Mouse (Mus musculus) stomach, postnatal 0 days (tissue): ENCODE measurements at regions not wholly inside any gene's neighbourhood (a gene's known extent, or its start where the extent isn't known, plus 50 kb on each side); places are given as distances from the start of the nearest gene placed in this dataset.

ENCODE experiments used
- ATAC-seq: fragments of 200-750 bp; cut with Nextera tagmentation; 2 replicates; pipeline ENCODE4 v1.8.0; 2017; ENCODE audit not compliant: low FRiP score, low TSS enrichment
- DNase-seq: peaks from one replicate; pipeline ENCODE4 v3.0.0-alpha.2; 2016; ENCODE audit warnings: low spot score
- H3K27ac ChIP-seq: fragments of 300-500 bp; sonication (generic); replicated peaks from 2 replicates; pipeline ENCODE4 v1.5.1; 2014; ENCODE audit warnings: mild to moderate bottlenecking, control low read depth
- H3K27me3 ChIP-seq: fragments of 300-500 bp; sonication (generic); 2 replicates; pipeline ENCODE4 v1.6.1; 2014; ENCODE audit warnings: low read length; ENCODE audit not compliant: control insufficient read depth, insufficient read depth
- H3K36me3 ChIP-seq: fragments of 300-500 bp; sonication (generic); 2 replicates; pipeline ENCODE4 v1.6.1; 2014; ENCODE audit warnings: low read length, mixed read lengths; ENCODE audit not compliant: control insufficient read depth, insufficient read depth
- H3K4me1 ChIP-seq: fragments of 300-500 bp; sonication (generic); replicated peaks from 2 replicates; pipeline ENCODE4 v1.6.1; 2014; ENCODE audit warnings: antibody characterized with exemption; ENCODE audit not compliant: control insufficient read depth, insufficient read depth
- H3K4me2 ChIP-seq: fragments of 300-500 bp; sonication (generic); replicated peaks from 2 replicates; pipeline ENCODE4 v1.6.1; 2014; ENCODE audit warnings: low read depth, mild to moderate bottlenecking, control low read depth, moderate library complexity
- H3K4me3 ChIP-seq: fragments of 300-500 bp; sonication (generic); 2 replicates; pipeline ENCODE4 v1.5.1; 2014; ENCODE audit warnings: low read depth, low read length, control low read depth
- H3K9ac ChIP-seq: fragments of 300-500 bp; sonication (generic); 2 replicates; pipeline ENCODE4 v1.6.1; 2014; ENCODE audit warnings: mild to moderate bottlenecking, low read length, control low read depth, mixed read lengths
- H3K9me3 ChIP-seq: fragments of 300-500 bp; sonication (generic); 2 replicates; pipeline ENCODE4 v1.6.1; 2016; ENCODE audit warnings: low read length; ENCODE audit not compliant: control insufficient read depth
- CTCF ChIP-seq: IDR thresholded peaks from 2 replicates; pipeline ENCODE4 v1.5.1; 2016; ENCODE audit warnings: antibody characterized with exemption, low read depth, mild to moderate bottlenecking, moderate library complexity
- EP300 ChIP-seq: optimal IDR thresholded peaks from 2 replicates; pipeline ENCODE3; 2016; ENCODE audit warnings: antibody characterized with exemption
- WGBS: fragments of 180-500 bp; shearing (Covaris S2); extraction: QIAGEN DNeasy Blood & Tissue Kit; methylation state at CpG from one replicate; pipeline ENCODE4 v1.1.7; 2014; 5-methylcytosine and 5-hydroxymethylcytosine counted together

DNA sequence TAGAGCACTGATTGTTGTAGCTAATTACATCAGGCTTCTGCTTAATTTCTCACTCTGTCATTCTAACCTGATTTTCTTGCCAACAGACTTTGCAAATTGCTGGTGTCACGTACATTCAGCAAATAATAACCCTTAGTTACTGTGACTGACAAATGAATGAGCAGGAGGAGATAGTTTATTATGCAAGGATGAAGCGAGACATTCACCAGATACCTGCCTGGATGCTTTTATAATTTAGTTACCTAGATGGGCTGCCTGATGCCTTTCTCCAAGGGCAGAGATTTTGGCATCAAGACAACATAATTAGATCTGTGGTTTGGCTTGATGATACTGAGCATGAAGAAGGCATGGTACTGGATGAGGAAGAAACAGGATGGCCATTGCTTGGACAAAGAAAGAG is 233.6 kb downstream of the Fbxo8 start:
- 60% methylated on average over 2 of the region's 2 CpGs for WGBS
- H3K9ac ChIP-seq: no peak overlapping the region
- H3K36me3 ChIP-seq: no peaks in the 10 kb centered on the region
- no peak overlapping the region for H3K4me2 ChIP-seq
- no peak overlapping the region for H3K27ac ChIP-seq
- ATAC-seq (no peak; the same call in 1 of the 2 replicates), DNase-seq (no peak)
- H3K27me3 ChIP-seq: no peaks in the 10 kb centered on the region
- TF ChIP-seq CTCF (no peak), EP300 (no peak)
- no peak overlapping the region for H3K4me3 ChIP-seq
- H3K9me3 ChIP-seq: no peaks in the 10 kb centered on the region
- H3K4me1 ChIP-seq: no peaks in the 10 kb centered on the region

DNA sequence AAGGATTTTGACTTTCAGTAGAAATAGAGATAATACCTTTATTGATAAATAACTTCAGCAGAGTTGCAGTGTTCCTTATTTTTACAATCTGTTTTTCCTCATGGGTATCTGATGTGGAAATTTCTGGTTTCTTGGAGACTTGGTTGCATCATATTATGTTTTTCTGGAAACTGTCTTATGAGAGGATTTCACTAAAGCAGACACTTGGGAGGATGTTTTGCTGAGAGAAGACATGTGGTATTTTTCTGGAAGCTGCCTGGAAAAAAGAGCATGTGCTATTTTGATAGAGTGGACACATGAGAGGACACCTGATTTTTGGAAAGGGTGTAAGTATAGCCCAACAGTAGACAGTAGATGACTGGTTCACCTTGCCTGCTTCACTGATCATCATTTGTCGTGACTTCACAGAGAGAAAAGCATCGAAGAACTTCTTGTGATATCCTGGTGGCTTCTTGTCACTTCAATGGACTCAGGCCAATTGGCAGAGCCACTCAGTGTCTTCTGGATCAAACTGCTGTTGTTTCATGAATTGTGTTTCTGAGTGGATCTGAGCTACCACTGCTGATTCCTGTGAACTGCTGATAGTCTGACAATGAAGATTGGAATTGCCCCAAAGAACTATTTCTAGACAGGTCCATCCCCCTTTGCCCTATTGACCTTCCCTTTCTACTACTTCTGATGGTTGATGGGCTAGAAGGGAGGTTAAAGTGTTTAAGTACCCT is 238.8 kb downstream of the Fbxo8 start:
- no peak overlapping the region for H3K4me3 ChIP-seq
- no peaks in the 10 kb centered on the region for H3K36me3 ChIP-seq
- H3K4me2 ChIP-seq: no peak overlapping the region
- H3K9me3 ChIP-seq: no peaks in the 10 kb centered on the region
- WGBS: 77% methylated on average over 2 of the region's 2 CpGs
- TF ChIP-seq EP300 (no peak), CTCF (no peak)
- no peak overlapping the region for H3K9ac ChIP-seq
- H3K27me3 ChIP-seq: no peaks in the 10 kb centered on the region
- ATAC-seq: no peak
- no peak overlapping the region for H3K27ac ChIP-seq
- H3K4me1 ChIP-seq: no peaks in the 10 kb centered on the region
- no peak for DNase-seq

GRCm38 (mm10) chr8:56832651-56833050 is 281.8 kb downstream of the Fbxo8 start:
- WGBS: 91% methylated on average over 5 of the region's 5 CpGs
- ATAC-seq (no peak), DNase-seq (no peak)
- Histone ChIP-seq H3K9me3 (no peaks in the 10 kb centered on the region), H3K4me3 (no peak overlapping the region), H3K4me1 (no peaks in the 10 kb centered on the region), H3K27ac (no peak overlapping the region), H3K9ac (no peak overlapping the region), H3K36me3 (no peaks in the 10 kb centered on the region), H3K27me3 (no peaks in the 10 kb centered on the region), H3K4me2 (no peak overlapping the region)
- TF ChIP-seq CTCF (no peak), EP300 (no peak)

DNA sequence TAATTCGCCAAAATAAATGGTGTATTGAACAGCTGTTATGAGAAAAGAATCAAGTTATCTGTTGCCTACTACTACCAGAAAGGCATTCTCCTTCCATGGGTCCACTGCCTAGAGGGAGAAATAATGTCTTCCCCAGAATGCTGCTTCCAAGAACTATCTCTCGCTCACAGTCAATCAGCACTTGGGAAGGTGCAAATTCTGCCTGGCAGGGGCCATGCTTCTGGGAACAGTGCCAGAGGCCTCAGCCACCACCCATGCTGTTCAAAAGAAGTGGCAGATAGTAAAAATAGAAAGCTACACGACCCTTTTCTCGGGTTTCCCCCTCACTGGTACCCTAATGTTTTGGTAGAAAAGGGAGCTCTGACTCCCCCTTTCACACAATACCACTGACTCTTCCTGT is 282.2 kb downstream of the Fbxo8 start:
- DNase-seq: no peak
- H3K36me3 ChIP-seq: no peaks in the 10 kb centered on the region
- TF ChIP-seq CTCF (no peak), EP300 (no peak)
- WGBS: 42% methylated on average over 4 of the region's 4 CpGs
- H3K4me3 ChIP-seq: no peak overlapping the region
- no peak for ATAC-seq
- no peak overlapping the region for H3K9ac ChIP-seq
- no peak overlapping the region for H3K4me2 ChIP-seq
- H3K4me1 ChIP-seq: no peaks in the 10 kb centered on the region
- no peaks in the 10 kb centered on the region for H3K9me3 ChIP-seq
- no peaks in the 10 kb centered on the region for H3K27me3 ChIP-seq
- H3K27ac ChIP-seq: no peak overlapping the region

GRCm38 (mm10) chr8:56883449-56883848 is 332.6 kb downstream of the Fbxo8 start:
- ATAC-seq: peak; percentile 12; the same call in 1 of the 2 replicates
- peak; percentile 16 for DNase-seq
- Histone ChIP-seq H3K36me3 (no peaks in the 10 kb centered on the region), H3K4me3 (no peak overlapping the region), H3K9me3 (no peaks in the 10 kb centered on the region), H3K9ac (no peak overlapping the region), H3K27ac (no peak overlapping the region), H3K27me3 (no peaks in the 10 kb centered on the region), H3K4me2 (no peak overlapping the region), H3K4me1 (no peaks in the 10 kb centered on the region)
- 17% methylated on average over 8 of the region's 8 CpGs for WGBS
- TF ChIP-seq EP300 (no peak), CTCF (no peak)

GRCm38 (mm10) chr8:56884195-56884594 is 333.3 kb downstream of the Fbxo8 start:
- no peak overlapping the region for H3K27ac ChIP-seq
- DNase-seq: no peak
- H3K9ac ChIP-seq: no peak overlapping the region
- peak; percentile 77 for TF ChIP-seq CTCF
- no peak for TF ChIP-seq EP300
- no peak overlapping the region for H3K4me2 ChIP-seq
- no peaks in the 10 kb centered on the region for H3K36me3 ChIP-seq
- H3K4me1 ChIP-seq: no peaks in the 10 kb centered on the region
- no peaks in the 10 kb centered on the region for H3K27me3 ChIP-seq
- H3K4me3 ChIP-seq: no peak overlapping the region
- H3K9me3 ChIP-seq: no peaks in the 10 kb centered on the region
- WGBS: 17% methylated on average over 1 of the region's 1 CpGs
- ATAC-seq: no peak
